Mouse (Mus musculus): Measurements from ENCODE around the gene Pfkfb3.

- TF ChIP-seq CTCF (IDR thresholded peaks at IDR 0.05; ENCODE audit: low read depth) (no peak), EP300 (IDR thresholded peaks at IDR 0.05; ENCODE audit: low read depth) (no peak)
Measured at GRCm38 (mm10) chr2:11428621-11429020, 125.3 kb downstream of the Pfkfb3 start.

Measured in liver, embryonic 14.5 days (tissue).